Mouse (Mus musculus): ENCODE results near the gene Gm853. TPM values are rescaled to one million over a fixed set of nuclear protein-coding genes. Genes with fewer than 3 reads are reported as not detected.
A peak's percentile ranks its signal among the peaks of the same experiment; 100 is the strongest.

The Gm853 gene
- polyA plus RNA-seq, 1 experiment: not detected

GRCm38 (mm10) chr4:130192266-130192665, 29.9 kb downstream of the Gm853 start:
- Histone ChIP-seq H3K9ac (ENCODE audit: low read depth, poor library complexity, severe bottlenecking) (no peak overlapping the region), H3K27me3 (ENCODE audit: control insufficient read depth, insufficient read depth, low read length, poor library complexity, severe bottlenecking) (no peaks in the 10 kb centered on the region), H3K36me3 (ENCODE audit: control insufficient read depth, insufficient read depth, low read length, poor library complexity, severe bottlenecking) (no peaks in the 10 kb centered on the region), H3K9me3 (replicated peaks; ENCODE audit: control insufficient read depth, insufficient read depth, low read length, poor library complexity, severe bottlenecking) (no peaks in the 10 kb centered on the region), H3K4me1 (ENCODE audit: control insufficient read depth, insufficient read depth, low read length) (no peaks in the 10 kb centered on the region), H3K4me3 (ENCODE audit: low read depth, low read length) (no peak overlapping the region), H3K27ac (ENCODE audit: insufficient read depth, low read length) (no peak overlapping the region)
- TF ChIP-seq EP300 (IDR thresholded peaks at IDR 0.05; ENCODE audit: insufficient read depth, low read depth, low read length): no peak

GRCm38 (mm10) chr4:130189606-130190005, 32.6 kb downstream of the Gm853 start:
- Histone ChIP-seq H3K9me3 (replicated peaks; ENCODE audit: control insufficient read depth, insufficient read depth, low read length, poor library complexity, severe bottlenecking) (no peaks in the 10 kb centered on the region), H3K27ac (ENCODE audit: insufficient read depth, low read length) (no peak overlapping the region), H3K4me1 (ENCODE audit: control insufficient read depth, insufficient read depth, low read length) (no peaks in the 10 kb centered on the region), H3K9ac (ENCODE audit: low read depth, poor library complexity, severe bottlenecking) (no peak overlapping the region), H3K4me3 (ENCODE audit: low read depth, low read length) (no peak overlapping the region), H3K27me3 (ENCODE audit: control insufficient read depth, insufficient read depth, low read length, poor library complexity, severe bottlenecking) (no peaks in the 10 kb centered on the region), H3K36me3 (ENCODE audit: control insufficient read depth, insufficient read depth, low read length, poor library complexity, severe bottlenecking) (no peaks in the 10 kb centered on the region)
- TF ChIP-seq EP300 (IDR thresholded peaks at IDR 0.05; ENCODE audit: insufficient read depth, low read depth, low read length): no peak
- TF ChIP-seq POLR2A (IDR thresholded peaks at IDR 0.05; ENCODE audit: insufficient read depth, low read length): no peak
- no peak for TF ChIP-seq CTCF (IDR thresholded peaks at IDR 0.05; ENCODE audit: low read depth, low read length)

- no peak overlapping the region for H3K9ac ChIP-seq (ENCODE audit: low read depth, poor library complexity, severe bottlenecking)
- H3K4me1 ChIP-seq (ENCODE audit: control insufficient read depth, insufficient read depth, low read length): no peaks in the 10 kb centered on the region
- no peaks in the 10 kb centered on the region for H3K36me3 ChIP-seq (ENCODE audit: control insufficient read depth, insufficient read depth, low read length, poor library complexity, severe bottlenecking)
- H3K27me3 ChIP-seq (ENCODE audit: control insufficient read depth, insufficient read depth, low read length, poor library complexity, severe bottlenecking): no peaks in the 10 kb centered on the region
- no peak overlapping the region for H3K27ac ChIP-seq (ENCODE audit: insufficient read depth, low read length)
- TF ChIP-seq POLR2A (IDR thresholded peaks at IDR 0.05; ENCODE audit: insufficient read depth, low read length) (no peak), CTCF (IDR thresholded peaks at IDR 0.05; ENCODE audit: low read depth, low read length) (peak; percentile 99)
- H3K4me3 ChIP-seq (ENCODE audit: low read depth, low read length): peak overlapping the region; percentile 31
- no peaks in the 10 kb centered on the region for H3K9me3 ChIP-seq (replicated peaks; ENCODE audit: control insufficient read depth, insufficient read depth, low read length, poor library complexity, severe bottlenecking)
Observed at GRCm38 (mm10) chr4:130188806-130189297, 33.3 kb downstream of the Gm853 start.

GRCm38 (mm10) chr4:130186891-130187290, 35.3 kb downstream of the Gm853 start:
- Histone ChIP-seq H3K9ac (ENCODE audit: low read depth, poor library complexity, severe bottlenecking) (no peak overlapping the region), H3K27ac (ENCODE audit: insufficient read depth, low read length) (no peak overlapping the region), H3K27me3 (ENCODE audit: control insufficient read depth, insufficient read depth, low read length, poor library complexity, severe bottlenecking) (no peaks in the 10 kb centered on the region), H3K36me3 (ENCODE audit: control insufficient read depth, insufficient read depth, low read length, poor library complexity, severe bottlenecking) (no peaks in the 10 kb centered on the region), H3K4me1 (ENCODE audit: control insufficient read depth, insufficient read depth, low read length) (no peaks in the 10 kb centered on the region), H3K9me3 (replicated peaks; ENCODE audit: control insufficient read depth, insufficient read depth, low read length, poor library complexity, severe bottlenecking) (no peaks in the 10 kb centered on the region), H3K4me3 (ENCODE audit: low read depth, low read length) (no peak overlapping the region)
- TF ChIP-seq EP300 (IDR thresholded peaks at IDR 0.05; ENCODE audit: insufficient read depth, low read depth, low read length): no peak

- Histone ChIP-seq H3K9ac (ENCODE audit: low read depth, poor library complexity, severe bottlenecking) (no peak overlapping the region), H3K27ac (ENCODE audit: insufficient read depth, low read length) (no peak overlapping the region), H3K36me3 (ENCODE audit: control insufficient read depth, insufficient read depth, low read length, poor library complexity, severe bottlenecking) (no peaks in the 10 kb centered on the region), H3K9me3 (replicated peaks; ENCODE audit: control insufficient read depth, insufficient read depth, low read length, poor library complexity, severe bottlenecking) (no peaks in the 10 kb centered on the region), H3K27me3 (ENCODE audit: control insufficient read depth, insufficient read depth, low read length, poor library complexity, severe bottlenecking) (no peaks in the 10 kb centered on the region), H3K4me1 (ENCODE audit: control insufficient read depth, insufficient read depth, low read length) (no peaks in the 10 kb centered on the region), H3K4me3 (ENCODE audit: low read depth, low read length) (no peak overlapping the region)
- no peak for TF ChIP-seq POLR2A (IDR thresholded peaks at IDR 0.05; ENCODE audit: insufficient read depth, low read length)
- no peak for TF ChIP-seq CTCF (IDR thresholded peaks at IDR 0.05; ENCODE audit: low read depth, low read length)
- no peak for TF ChIP-seq EP300 (IDR thresholded peaks at IDR 0.05; ENCODE audit: insufficient read depth, low read depth, low read length)
Observed at GRCm38 (mm10) chr4:130186450-130186849, 35.8 kb downstream of the Gm853 start.

- TF ChIP-seq CTCF (IDR thresholded peaks at IDR 0.05; ENCODE audit: low read depth, low read length) (no peak), EP300 (IDR thresholded peaks at IDR 0.05; ENCODE audit: insufficient read depth, low read depth, low read length) (no peak), POLR2A (IDR thresholded peaks at IDR 0.05; ENCODE audit: insufficient read depth, low read length) (no peak)
- H3K27me3 ChIP-seq (ENCODE audit: control insufficient read depth, insufficient read depth, low read length, poor library complexity, severe bottlenecking): no peaks in the 10 kb centered on the region
- no peaks in the 10 kb centered on the region for H3K4me1 ChIP-seq (ENCODE audit: control insufficient read depth, insufficient read depth, low read length)
- H3K27ac ChIP-seq (ENCODE audit: insufficient read depth, low read length): no peak overlapping the region
- H3K4me3 ChIP-seq (ENCODE audit: low read depth, low read length): no peak overlapping the region
- H3K9ac ChIP-seq (ENCODE audit: low read depth, poor library complexity, severe bottlenecking): no peak overlapping the region
- no peaks in the 10 kb centered on the region for H3K9me3 ChIP-seq (replicated peaks; ENCODE audit: control insufficient read depth, insufficient read depth, low read length, poor library complexity, severe bottlenecking)
- no peaks in the 10 kb centered on the region for H3K36me3 ChIP-seq (ENCODE audit: control insufficient read depth, insufficient read depth, low read length, poor library complexity, severe bottlenecking)
Observed at GRCm38 (mm10) chr4:130183879-130184278, 38.3 kb downstream of the Gm853 start.
